Mouse (Mus musculus): ENCODE measurements around the gene Htatip2.

DNA sequence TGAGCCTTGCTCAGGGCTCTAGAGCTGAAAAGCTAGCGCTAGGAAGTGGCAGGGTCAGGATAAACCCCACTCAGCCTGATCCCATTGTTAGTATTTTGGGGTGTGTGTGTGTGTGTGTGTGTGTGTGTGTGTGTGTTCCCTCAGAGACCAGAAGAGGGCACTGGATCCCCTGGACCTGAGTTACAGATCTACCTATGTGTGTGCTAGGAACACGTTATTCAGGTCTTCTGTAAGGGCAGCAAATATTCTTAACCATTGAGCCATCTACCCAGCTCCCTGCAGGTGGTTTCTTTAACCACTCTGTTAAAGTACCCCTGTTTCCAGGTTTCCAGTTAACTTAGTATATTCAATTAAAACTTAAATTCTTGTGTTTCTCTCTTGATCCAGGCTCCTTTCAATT lies 15.5 kb downstream of the Htatip2 start:
- TF ChIP-seq GATA1 (IDR thresholded peaks at IDR 0.05; ENCODE audit: low read length) (no peak), TAL1 (IDR thresholded peaks at IDR 0.05; ENCODE audit: low read length) (no peak)

Data from erythroblast, embryonic 14.5 days (primary cell).